Mouse (Mus musculus): ENCODE measurements around the gene Olfr330.
"Not testable (repeated sequence)": the region's sequence is repeated elsewhere in the genome, so short reads cannot be mapped to it uniquely, and the experiment has no call there.

GRCm38 (mm10) chr11:58502472-58502871 lies 32.2 kb downstream of the Olfr330 start, which contains the start of gene Olfr331:
- not testable (repeated sequence) for TF ChIP-seq CTCF (IDR thresholded peaks at IDR 0.05; ENCODE audit: borderline replicate concordance, extremely low read depth, insufficient read depth, insufficient read length); POLR2A (IDR thresholded peaks at IDR 0.05; ENCODE audit: borderline replicate concordance, extremely low read depth, insufficient read depth, insufficient read length, poor library complexity, severe bottlenecking)

All from brain, embryonic 14.5 days (tissue).